Mouse (Mus musculus): ENCODE results near the gene Adcy3. TPM values are rescaled to one million over a fixed set of nuclear protein-coding genes. Genes with fewer than 3 reads are reported as not detected.

Gene Adcy3
- 10 to 100 TPM; 27.4 to 47.1 TPM for total RNA-seq (2021)
- long read RNA-seq, experiment 1, full-length matches to known transcripts: 2 of 34 reads
- long read RNA-seq, experiment 1, partial matches to known transcripts: 19 of 34 reads
- long read RNA-seq, experiment 1, other reads (novel, unspliced or antisense): 13 of 34 reads
- long read RNA-seq, experiment 2, full-length matches to known transcripts: 2 of 12 reads
- long read RNA-seq, experiment 2, partial matches to known transcripts: 4 of 12 reads
- long read RNA-seq, experiment 2, other reads (novel, unspliced or antisense): 6 of 12 reads

GRCm38 (mm10) chr12:4132941-4133846 is at the start of gene Adcy3:
TSS of gene Adcy3 (plus strand) at chr12:4133103.
- DNase-seq: peak; percentile 80 to 85

GRCm38 (mm10) chr12:4083441-4083840 is 49.5 kb upstream of the Adcy3 start:
- DNase-seq: no peak

DNA sequence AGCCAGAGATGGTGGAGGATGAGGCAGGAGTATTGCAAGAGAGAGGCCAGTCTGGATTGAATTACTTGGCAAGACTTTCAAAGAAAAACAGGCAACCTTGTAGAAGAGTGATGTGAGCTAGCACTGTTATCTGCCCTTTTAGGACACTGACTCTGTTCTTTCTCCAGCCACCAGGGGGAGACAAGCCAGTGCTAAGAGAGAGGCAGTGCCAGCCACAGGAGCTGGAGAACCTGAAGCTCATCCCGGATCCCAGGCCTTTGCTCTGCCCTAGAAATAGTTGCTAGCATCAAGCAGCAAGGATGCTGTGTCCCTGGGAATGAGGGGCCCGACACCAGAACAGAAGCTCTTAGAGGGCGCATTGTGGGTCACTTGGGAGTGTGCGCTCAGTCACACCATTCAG is 25.5 kb upstream of the Adcy3 start:
- peak; percentile 85 to 87 for DNase-seq

- DNase-seq: no peak
Observed at GRCm38 (mm10) chr12:4116132-4116531, 16.8 kb upstream of the Adcy3 start.

GRCm38 (mm10) chr12:4117136-4117535 is 15.8 kb upstream of the Adcy3 start:
- no peak for DNase-seq

- no peak for DNase-seq
Observed at GRCm38 (mm10) chr12:4117579-4117978, 15.3 kb upstream of the Adcy3 start.

GRCm38 (mm10) chr12:4127346-4127745 is 5.6 kb upstream of the Adcy3 start:
- DNase-seq: peak; percentile 20 to 28

GRCm38 (mm10) chr12:4133847-4134212 is 927 bp downstream of the Adcy3 start:
- no peak for DNase-seq

DNA sequence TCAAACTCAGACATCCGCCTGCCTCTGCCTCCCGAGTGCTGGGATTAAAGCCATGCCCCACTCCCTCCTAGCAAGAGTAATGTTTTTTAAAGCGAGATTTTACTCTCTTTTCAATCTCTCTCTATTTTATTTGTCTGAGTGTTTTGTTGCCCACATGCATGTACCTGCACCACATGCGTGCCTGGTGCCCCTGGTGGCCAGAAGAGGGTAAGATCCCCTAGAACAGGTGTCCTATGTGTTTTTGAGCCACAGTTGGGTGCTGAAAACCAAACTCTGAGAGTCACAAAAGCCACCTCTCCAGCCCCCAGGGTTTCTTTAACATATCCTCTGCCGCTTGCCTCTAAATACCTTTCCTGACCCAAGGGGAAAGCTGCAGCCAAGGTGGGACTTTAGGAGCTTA is 10.3 kb downstream of the Adcy3 start:
- DNase-seq: no peak

GRCm38 (mm10) chr12:4150936-4151335 is 18.0 kb downstream of the Adcy3 start:
- no peak for DNase-seq

DNA sequence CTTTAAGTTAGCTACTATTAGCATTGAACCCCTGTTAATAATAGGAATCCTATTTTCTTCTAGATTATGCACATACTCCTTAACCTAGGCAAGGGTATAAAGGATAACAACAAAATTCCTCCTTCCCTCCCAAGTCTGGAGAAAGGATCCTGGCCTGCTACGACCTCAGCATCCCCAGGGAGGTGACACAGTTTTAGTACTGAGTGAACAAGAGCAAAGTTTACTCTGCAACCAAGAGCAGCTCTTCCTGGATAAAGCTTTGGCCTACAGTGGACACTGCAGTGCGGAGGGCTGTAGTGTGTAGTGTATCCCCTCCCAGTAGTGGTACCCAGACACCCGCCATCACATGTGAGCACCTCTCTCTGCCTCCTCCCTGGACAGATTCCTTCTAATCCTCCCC is 19.1 kb downstream of the Adcy3 start:
- DNase-seq: peak in 1 of 2 experiments; percentile 37

DNA sequence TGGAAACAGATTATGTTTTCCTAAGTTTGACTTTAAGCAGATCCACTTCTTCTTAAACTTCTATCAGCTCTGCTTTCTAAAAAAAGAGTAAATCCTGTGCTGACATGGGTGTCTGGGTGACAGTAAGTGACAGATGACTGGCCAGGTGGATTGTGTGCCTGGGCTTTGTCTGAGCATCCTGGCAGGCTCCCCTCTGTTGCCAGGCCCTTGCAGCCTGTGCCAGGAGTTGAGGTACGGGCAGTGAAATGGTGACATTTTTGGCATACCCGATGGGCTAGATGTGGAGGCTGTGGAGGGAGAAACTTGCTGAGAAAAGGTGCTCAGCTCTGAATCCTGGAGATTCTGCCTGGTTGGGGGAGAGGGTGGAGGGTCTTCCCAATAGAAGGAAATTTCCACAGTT is 24.6 kb downstream of the Adcy3 start:
- DNase-seq: no peak

DNA sequence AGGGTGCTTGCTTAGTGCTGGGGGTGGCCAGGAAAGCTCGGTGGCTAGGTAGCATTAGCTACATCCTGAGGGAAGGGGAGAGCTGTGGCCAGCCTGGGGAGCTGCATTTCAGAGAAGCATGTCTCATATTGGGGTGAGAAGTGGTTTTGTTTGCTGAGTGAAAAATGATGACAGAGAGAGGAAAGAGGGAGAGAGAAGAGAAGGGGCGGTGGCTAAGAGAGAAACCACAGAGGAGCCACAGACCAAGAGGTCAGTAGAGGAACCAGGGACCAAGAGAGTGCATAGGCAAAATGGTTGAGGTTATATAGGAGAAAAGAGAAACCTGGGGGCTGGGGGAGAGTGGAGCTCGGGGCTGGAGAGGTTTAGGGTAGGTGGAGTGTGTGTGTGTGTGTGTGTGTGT is 25.3 kb downstream of the Adcy3 start:
- DNase-seq: no peak

- DNase-seq: peak in 1 of 2 experiments; percentile 31
Observed at GRCm38 (mm10) chr12:4158868-4159632, 26.1 kb downstream of the Adcy3 start.

GRCm38 (mm10) chr12:4160322-4160721 is 27.4 kb downstream of the Adcy3 start:
- peak in 1 of 2 experiments; percentile 38 for DNase-seq

DNA sequence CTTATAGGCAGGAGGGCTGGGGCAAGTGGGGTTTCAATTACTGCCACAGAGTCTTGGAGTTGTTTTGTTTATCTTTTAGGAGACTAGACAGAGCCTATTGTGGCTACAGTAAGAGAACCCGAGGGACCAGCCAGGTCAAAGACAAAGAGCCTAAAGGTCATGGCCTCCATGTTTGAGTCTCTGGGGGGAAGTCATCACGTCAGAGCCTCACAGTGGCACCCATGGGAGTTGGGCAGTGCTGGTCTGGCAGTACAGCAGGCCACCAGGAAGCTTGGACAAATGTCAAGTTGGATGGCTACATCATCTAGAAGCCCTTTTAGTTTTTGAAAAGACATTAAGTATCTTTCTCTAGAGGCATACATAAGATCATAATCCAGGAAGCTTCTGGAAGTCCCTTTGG is 30.0 kb downstream of the Adcy3 start:
- DNase-seq: no peak

- DNase-seq: no peak
Observed at GRCm38 (mm10) chr12:4166970-4167369, 34.1 kb downstream of the Adcy3 start.

DNA sequence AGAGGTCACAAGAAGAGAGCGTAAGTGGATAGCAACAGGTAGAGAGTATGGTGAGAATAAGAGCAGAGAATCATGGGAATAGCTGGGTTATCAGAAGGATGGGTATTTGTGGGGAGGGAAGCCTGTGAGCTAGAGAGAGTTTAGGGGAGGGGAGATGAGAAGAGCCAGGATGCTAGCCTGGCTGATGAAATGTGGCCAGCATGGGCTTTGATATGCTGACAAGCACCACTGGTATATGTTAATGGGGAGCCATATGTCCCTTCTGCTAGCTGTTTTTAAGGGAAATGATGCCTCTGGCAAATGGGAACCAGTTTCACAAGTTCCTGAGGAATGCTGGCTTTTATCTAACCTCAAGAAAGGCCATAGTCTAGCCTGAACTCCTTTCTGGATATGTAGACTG is 36.2 kb downstream of the Adcy3 start:
- no peak for DNase-seq

DNA sequence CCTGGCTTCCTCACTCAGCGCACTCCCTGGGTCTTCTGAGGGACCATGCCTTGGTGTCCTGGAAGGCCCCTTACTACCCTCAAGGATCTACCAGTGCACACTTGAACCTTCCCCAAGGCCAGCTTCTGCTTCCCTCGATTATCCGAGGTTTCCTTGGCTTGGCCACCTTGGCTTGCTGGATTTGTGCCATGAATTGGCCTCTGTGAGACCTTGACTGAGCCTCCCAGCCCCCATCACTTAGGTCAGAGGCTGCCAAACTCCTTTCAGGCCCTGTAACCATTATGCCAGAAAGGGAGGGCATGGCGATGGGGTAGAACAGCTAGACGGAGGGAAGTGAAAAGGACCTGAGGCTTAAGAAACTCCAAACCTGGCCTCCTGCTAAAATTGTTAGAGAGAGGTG is 36.7 kb downstream of the Adcy3 start:
- peak; percentile 28 to 55 for DNase-seq

DNA sequence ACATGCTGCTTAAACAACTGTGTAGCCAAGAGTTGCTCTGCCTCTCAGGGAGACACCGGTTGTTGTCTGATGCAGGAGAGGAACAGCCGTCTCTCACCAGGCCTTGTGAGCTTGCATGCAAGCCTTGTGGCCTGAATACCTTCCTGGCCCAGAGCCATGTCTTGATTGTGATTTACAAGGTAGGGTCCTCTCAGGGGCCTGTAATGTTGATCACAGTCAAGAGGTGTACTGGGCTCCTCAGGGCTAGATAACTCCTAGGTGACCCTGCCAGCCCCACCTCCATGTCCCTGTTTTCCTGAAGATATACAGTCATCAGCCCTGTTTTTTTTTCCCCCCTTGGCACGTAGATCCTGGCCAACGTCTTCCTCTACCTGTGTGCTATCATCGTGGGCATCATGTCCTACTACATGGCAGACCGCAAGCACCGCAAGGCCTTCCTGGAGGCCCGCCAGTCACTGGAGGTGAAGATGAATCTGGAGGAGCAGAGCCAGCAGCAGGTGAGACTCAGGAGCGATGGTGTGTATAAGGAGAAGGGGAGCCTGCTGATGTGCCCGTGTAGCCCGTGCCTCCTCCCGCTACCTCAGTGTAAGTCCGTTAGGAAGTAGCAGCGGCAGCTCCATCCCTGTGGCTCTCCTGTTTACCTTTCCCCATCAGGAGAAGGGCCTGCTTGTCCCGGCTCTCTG is 40.3 kb downstream of the Adcy3 start:
- DNase-seq: no peak

DNA sequence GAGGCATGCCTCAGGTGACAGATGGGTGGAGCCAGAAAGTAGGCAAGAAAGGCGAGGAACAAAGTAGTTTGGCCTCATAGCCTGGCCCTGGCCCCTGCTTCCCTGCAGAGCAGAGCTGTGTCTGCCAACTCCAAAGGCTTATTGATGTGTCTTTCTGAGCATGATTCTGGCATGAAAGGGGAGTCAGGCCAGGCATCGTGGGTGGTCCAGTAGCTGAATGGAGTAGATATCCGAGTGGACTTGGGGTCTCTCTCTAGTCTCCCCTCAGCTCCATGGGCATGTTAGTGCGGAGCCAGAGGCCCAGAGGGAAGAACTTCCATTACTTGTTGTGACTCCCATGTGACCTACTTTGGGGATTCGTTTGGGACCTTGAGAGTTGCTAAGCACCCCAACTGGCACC is 45.9 kb downstream of the Adcy3 start:
- no peak for DNase-seq

GRCm38 (mm10) chr12:4179671-4180233 is 46.8 kb downstream of the Adcy3 start:
- DNase-seq: peak in 1 of 2 experiments; percentile 33

Measured in adrenal gland, postnatal 36 days (tissue).